Mouse (Mus musculus) urinary bladder, adult 2 months (tissue): ENCODE data around the gene Dcaf5. TPM values are rescaled to one million over a fixed set of nuclear protein-coding genes. Genes with fewer than 3 reads are reported as not detected.

Source experiments
- DNase-seq: peaks from one replicate; pipeline ENCODE4 v3.0.0; 2022; ENCODE audit warnings: low spot score
- polyA plus RNA-seq: library from polyadenylated mRNA; depleted of rRNA; stranded (reverse); fragments of >200 nt; gene quantifications from 2 replicates; pipeline ENCODE4 v1.2.3, GENCODE M21; 2012

Gene Dcaf5
- polyA plus RNA-seq, 1 experiment: 21.2 TPM

DNA sequence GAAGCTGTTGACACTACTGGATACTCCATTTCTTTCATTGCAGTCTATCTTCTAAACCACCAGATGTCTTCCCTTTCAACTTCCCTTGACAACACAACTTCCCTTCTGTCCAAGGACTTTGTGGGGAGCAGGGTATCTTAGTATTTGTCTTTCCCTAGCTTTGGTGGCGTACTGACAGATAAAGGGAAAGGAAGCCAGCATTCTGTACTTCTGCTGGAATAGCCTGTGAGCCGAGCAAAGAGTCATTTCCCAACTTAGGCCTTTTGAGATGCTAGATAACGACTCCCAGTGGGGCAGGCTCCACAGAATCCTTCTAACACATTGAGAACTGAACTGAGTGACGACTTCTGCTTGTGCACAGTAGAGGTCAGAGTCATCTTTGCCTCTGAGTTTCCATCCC is 102.2 kb downstream of the Dcaf5 start:
- DNase-seq: no peak

GRCm38 (mm10) chr12:80331634-80332033 is 104.8 kb downstream of the Dcaf5 start:
- DNase-seq: no peak

GRCm38 (mm10) chr12:80330819-80331218 is 105.6 kb downstream of the Dcaf5 start:
- no peak for DNase-seq

- DNase-seq: no peak
These were observed 106.8 kb downstream of the Dcaf5 start for GRCm38 (mm10) chr12:80329641-80330040.

- DNase-seq: no peak
These were observed 110.4 kb downstream of the Dcaf5 start for GRCm38 (mm10) chr12:80326047-80326446.

- no peak for DNase-seq
These were observed 111.6 kb downstream of the Dcaf5 start for GRCm38 (mm10) chr12:80324785-80325131.

DNA sequence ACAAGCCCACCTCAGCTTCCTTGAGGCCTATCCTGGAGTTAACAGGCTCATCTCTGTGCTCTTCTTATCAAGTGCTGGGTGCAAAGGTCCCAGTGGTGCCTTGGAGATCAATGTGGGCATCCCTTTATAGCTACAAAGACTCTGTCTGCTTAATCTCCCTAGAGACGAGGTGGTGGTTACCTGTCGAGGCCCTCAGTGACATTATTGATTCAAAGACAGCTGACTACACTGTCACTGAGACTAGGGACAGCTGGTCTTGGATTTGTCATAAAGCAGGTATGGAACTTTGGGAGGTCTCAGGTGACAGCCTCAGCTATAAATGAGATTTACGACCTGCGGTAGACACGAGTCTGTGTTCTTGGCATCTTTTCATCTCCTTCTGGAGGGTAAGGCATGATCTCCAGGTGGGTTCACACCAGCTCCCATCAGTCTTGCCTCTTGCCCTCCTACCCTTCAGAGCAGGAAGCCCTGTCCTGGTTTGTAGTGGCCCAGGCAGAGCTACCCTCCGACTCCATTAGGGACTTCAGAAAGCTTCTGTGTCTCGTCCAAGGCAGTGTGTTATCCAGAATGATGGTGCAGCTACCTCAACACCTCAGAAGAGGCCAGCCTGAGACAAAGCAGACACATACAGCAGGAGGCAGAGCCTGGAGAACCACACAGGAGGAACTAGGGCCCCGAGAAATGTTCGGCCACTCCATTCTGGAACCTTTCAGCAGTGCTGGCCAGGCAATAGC is 112.2 kb downstream of the Dcaf5 start:
- DNase-seq: no peak

GRCm38 (mm10) chr12:80323371-80324050 is 112.9 kb downstream of the Dcaf5 start:
- DNase-seq: no peak

GRCm38 (mm10) chr12:80322494-80322893 is 113.9 kb downstream of the Dcaf5 start:
- DNase-seq: no peak

DNA sequence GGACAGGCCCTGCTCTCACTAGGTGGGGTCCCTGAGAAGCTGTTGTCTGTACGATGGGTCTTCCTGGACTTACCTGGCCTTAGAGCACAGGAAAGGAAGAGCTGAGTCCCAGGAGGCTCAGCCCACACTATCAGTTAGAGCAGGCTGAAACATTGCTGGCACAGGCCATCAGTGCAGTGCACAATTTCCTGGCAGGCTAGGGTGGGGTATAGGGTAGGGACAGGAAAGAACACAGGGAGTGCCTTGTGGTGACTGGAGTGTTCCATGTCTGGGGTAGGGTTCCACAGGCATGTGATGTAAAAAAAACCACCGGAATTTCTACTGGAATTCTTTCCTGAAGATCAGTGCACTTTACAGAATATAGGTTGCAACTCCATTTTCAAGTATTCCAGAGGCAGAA is 117.3 kb downstream of the Dcaf5 start:
- DNase-seq: no peak

- DNase-seq: no peak
These were observed 121.1 kb downstream of the Dcaf5 start for GRCm38 (mm10) chr12:80315321-80315720.

- DNase-seq: no peak
These were observed 124.3 kb downstream of the Dcaf5 start for GRCm38 (mm10) chr12:80311959-80312669.

DNA sequence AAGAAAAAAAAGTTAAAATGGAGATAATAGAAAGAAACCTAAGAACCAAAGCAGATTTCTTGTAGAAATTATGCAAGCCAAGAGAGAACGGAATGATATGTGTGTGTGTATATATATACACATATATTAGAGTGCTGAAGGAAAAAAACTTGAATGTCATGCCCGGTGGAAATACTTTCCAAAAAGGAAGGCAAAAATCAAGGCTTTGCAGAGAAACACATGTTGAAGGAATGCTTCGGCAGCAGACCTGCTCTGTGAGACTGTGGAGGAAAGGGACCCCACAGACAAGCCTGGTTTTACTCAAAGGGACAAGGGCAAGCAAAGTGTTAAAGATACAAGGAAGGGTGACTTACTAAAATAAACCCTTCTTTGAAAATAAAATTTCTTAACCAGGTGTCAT is 128.8 kb downstream of the Dcaf5 start:
- DNase-seq: no peak

DNA sequence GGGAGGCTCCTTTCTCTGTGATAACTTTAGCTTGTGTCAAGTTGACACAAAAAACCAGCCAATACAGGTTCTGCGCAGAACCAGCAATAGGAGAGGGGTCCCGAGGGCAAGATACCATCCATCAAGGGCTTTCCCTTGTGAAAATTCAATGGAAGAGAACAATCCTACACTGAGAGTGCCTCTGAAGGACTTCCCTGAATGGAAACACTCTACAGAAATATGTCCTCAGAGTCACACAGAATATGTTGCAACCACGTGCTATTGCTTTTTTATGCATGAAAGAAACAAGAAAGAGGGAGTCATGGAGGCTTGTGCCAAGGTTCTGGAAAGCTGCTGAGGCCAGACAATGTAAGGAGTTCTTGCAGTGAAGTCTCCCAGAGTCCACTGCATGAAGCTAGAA is 131.9 kb downstream of the Dcaf5 start:
- no peak for DNase-seq

GRCm38 (mm10) chr12:80300833-80301456 is 135.5 kb downstream of the Dcaf5 start:
- DNase-seq: no peak

DNA sequence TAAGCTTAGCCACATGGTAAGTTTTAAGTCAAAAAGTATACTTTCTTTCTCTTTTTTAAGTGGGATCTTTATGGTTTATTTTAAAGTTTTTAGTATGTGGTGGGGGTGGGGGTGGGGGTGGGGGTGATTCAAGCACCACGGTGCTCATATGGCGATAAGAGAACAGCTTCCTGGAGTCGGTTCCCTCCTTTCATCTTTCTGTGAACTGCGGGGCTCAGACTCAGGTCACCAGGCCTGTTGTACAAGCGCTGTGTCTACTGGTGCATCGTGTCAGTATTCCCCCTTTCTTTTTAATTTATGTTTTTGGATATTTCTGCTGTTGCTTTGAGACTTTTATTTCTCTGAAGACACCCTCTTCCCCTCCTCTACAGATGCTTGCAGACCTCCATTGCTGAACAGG is 137.7 kb downstream of the Dcaf5 start:
- no peak for DNase-seq

GRCm38 (mm10) chr12:80291895-80292435 is 144.4 kb downstream of the Dcaf5 start:
- DNase-seq: no peak

DNA sequence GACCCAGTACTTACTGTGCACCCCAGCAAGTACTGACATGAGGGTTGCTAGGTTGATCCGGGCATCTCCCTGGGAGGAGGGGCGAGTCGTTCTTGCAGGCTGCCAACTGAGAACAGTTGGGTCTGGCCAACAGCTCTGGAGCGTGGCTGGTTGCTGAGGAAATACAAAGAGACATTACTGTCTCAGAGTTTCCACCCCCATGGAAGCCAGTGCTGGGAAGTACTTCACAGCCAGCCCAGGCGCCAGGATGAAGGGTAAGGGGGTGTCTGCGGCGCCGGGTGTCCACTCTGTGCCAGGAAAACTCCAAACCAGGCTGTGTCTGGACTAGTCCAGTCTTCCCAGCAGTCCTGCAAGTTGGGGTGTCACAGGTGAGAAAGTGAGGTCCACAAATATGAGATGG is 145.4 kb downstream of the Dcaf5 start:
- no peak for DNase-seq

DNA sequence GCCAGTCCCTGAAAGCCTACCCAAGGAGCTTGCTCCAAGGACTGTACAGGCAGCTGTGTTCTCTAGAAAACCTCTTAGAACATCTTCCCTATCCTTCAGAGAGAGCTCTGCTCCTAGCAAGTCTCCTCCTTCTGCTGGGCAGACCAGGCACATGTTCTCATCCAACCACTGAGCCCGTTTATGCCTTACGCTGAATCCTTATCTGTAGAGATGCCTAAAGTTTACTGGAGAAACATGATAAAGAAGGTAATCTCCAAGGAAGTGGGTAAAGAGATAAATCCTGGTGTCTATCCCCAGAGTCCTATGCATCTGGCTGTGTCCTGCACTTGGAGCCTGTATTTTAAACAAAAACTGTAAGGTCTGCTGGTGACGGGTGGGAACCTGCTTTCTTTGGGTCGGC is 145.9 kb downstream of the Dcaf5 start:
- no peak for DNase-seq

GRCm38 (mm10) chr12:80289722-80290121 is 146.7 kb downstream of the Dcaf5 start:
- DNase-seq: no peak

DNA sequence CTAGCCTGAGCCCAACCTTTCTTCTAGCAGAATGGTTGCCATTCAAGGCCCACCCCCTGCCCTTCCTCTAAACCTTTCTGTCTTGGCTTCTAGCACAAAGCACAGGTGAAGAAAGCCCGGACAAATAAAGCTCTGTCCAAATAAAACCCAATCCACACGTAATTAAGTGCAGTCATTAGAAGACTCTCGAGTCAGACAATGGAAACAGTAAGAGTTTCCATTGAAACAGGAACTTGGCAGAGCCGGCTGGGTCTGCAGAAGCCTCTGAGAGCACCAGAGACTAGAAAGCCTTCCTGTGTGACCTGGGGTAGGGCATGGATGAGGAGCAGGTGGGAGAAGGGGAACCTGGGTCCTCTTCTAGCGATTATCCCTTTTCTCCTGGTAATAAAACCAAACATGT is 150.5 kb downstream of the Dcaf5 start:
- no peak for DNase-seq
